Mouse (Mus musculus) ovary, adult 10 weeks (tissue): Measurements from ENCODE around the gene Tmtc3. TPM values are rescaled to one million over a fixed set of nuclear protein-coding genes. Genes with fewer than 3 reads are reported as not detected.

Source experiments
- polyA plus RNA-seq: library from polyadenylated mRNA; stranded (reverse); fragments of 350-450 nt; fragmentation: Illumina TruSeq; extraction: RNeasy Lipid Tissue Mini Kit (QIAGEN cat#74804); gene quantifications from one replicate; pipeline ENCODE4 v1.2.3, GENCODE M21; 2014

Gene Tmtc3
- polyA plus RNA-seq = 129 TPM

GRCm38 (mm10) chr10:100487097-100487978 is at the start of gene Tmtc3, which contains the start of gene Cep290:
TSS of gene Tmtc3 (minus strand) at chr10:100487350.
TSS of gene Cep290 (plus strand) at chr10:100487558.

Other genes starting within 250 kb of the Tmtc3 start
- not detected for gene Gm4301, start 151.7 kb downstream of the Tmtc3 start, polyA plus RNA-seq
- gene Gm4302, start 146.5 kb downstream of the Tmtc3 start, polyA plus RNA-seq = not detected
- not detected for gene Gm4303, start 141.4 kb downstream of the Tmtc3 start, polyA plus RNA-seq
- gene Gm4305, start 136.3 kb downstream of the Tmtc3 start, polyA plus RNA-seq = not detected
- gene Gm4307, start 126.0 kb downstream of the Tmtc3 start, polyA plus RNA-seq = not detected
- gene Gm4312, start 104.8 kb downstream of the Tmtc3 start, polyA plus RNA-seq = not detected
- 33.1 TPM for gene Cep290, start 208 bp upstream of the Tmtc3 start, polyA plus RNA-seq
- gene 4930430F08Rik, start 103.1 kb upstream of the Tmtc3 start, polyA plus RNA-seq = 32.0 TPM
- gene 1700017N19Rik, start 103.1 kb upstream of the Tmtc3 start, polyA plus RNA-seq = not detected